ENCODE assay signal across 10 mouse cellular contexts in genomic region chr17:31326220-31326852, GRCm38 (mm10). TPM values are rescaled to one million over a fixed set of nuclear protein-coding genes. Genes with fewer than 3 reads are reported as not detected.
DNase-seq lines count a peak whose midpoint lies in the region; ATAC-seq lines count a peak whose summit lies in the region.
"Had no signal": no experiment of that assay in that cellular context is flagged by ENCODE, and none has a peak within 500 bp of the region (broad histone marks: within the 10 kb centered on the region; RNA-seq: fewer than 3 reads in every experiment).

No protein-coding gene starts in this region.

- H3K9me3 ChIP-seq in midbrain, embryonic 13.5 days = no peaks in the 10 kb centered on the region
- no peaks in the 10 kb centered on the region for H3K9me3 ChIP-seq in midbrain, embryonic 16.5 days (replicated peaks; ENCODE audit: control insufficient read depth, low read length, poor library complexity, severe bottlenecking)
- H3K9me3 ChIP-seq in stomach, embryonic 16.5 days (replicated peaks; ENCODE audit: control insufficient read depth, low read length) = no peaks in the 10 kb centered on the region
- H3K9me3 ChIP-seq: limb, embryonic 12.5 days had no signal

- H3K4me2 ChIP-seq in midbrain, embryonic 13.5 days (replicated peaks) = no peak overlapping the region
- H3K4me2 ChIP-seq in midbrain, embryonic 16.5 days (ENCODE audit: low read length) = no peak overlapping the region
- no peak overlapping the region for H3K4me2 ChIP-seq in stomach, embryonic 16.5 days (ENCODE audit: low read depth, low read length)
- H3K4me2 ChIP-seq: limb, embryonic 12.5 days had no signal

- H3K4me1 ChIP-seq in midbrain, embryonic 13.5 days (replicated peaks) = peaks cover 15% of the 10 kb centered on the region
- H3K4me1 ChIP-seq in midbrain, embryonic 16.5 days (ENCODE audit: control insufficient read depth, insufficient read depth, low read length) = no peaks in the 10 kb centered on the region; the same call in 1 of the 2 replicates
- H3K4me1 ChIP-seq in stomach, embryonic 16.5 days (ENCODE audit: control insufficient read depth, insufficient read depth, low read length) = peaks cover 24% of the 10 kb centered on the region
- H3K4me1 ChIP-seq: limb, embryonic 12.5 days had no signal

- no peak for ATAC-seq in midbrain, embryonic 13.5 days
- no peak for ATAC-seq in midbrain, embryonic 16.5 days
- no peak for ATAC-seq in stomach, embryonic 16.5 days (ENCODE audit: insufficient read depth, low FRiP score)

- DNase-seq in Muller cell, postnatal 12 days (ENCODE audit: inconsistent ontology term) = peak; percentile 86
- DNase-seq in induced T-regulatory cell, adult 2 months (ENCODE audit: low read depth) = peak; percentile 64
- DNase-seq in ovary, postnatal 36 days (ENCODE audit: low spot score) = no peak
- DNase-seq in spleen, postnatal 4 days (ENCODE audit: low spot score in 2 of 2) = no peak
- DNase-seq in embryo, embryonic 10 days (ENCODE audit: low spot score) = no peak
- DNase-seq: right cerebral cortex, adult 18-20 months had no signal

- H3K36me3 ChIP-seq in midbrain, embryonic 13.5 days = peaks cover 15% of the 10 kb centered on the region
- no peaks in the 10 kb centered on the region for H3K36me3 ChIP-seq in midbrain, embryonic 16.5 days (ENCODE audit: control insufficient read depth, insufficient read depth, low read length)
- no peaks in the 10 kb centered on the region for H3K36me3 ChIP-seq in stomach, embryonic 16.5 days (ENCODE audit: control insufficient read depth, insufficient read depth, low read length)
- H3K36me3 ChIP-seq: limb, embryonic 12.5 days had no signal

- no peak overlapping the region for H3K4me3 ChIP-seq in midbrain, embryonic 13.5 days (replicated peaks)
- H3K4me3 ChIP-seq in midbrain, embryonic 16.5 days (ENCODE audit: low read depth, low read length) = no peak overlapping the region
- no peak overlapping the region for H3K4me3 ChIP-seq in stomach, embryonic 16.5 days (replicated peaks; ENCODE audit: low read length)
- H3K4me3 ChIP-seq: limb, embryonic 12.5 days had no signal

- WGBS in midbrain, embryonic 13.5 days = 43% methylated on average over 9 of the region's 9 CpGs
- 30% methylated on average over 9 of the region's 9 CpGs for WGBS in midbrain, embryonic 16.5 days
- 51% methylated on average over 9 of the region's 9 CpGs for WGBS in stomach, embryonic 16.5 days

- H3K27me3 ChIP-seq in midbrain, embryonic 13.5 days = peaks cover 5% of the 10 kb centered on the region; the same call in 1 of the 2 replicates
- H3K27me3 ChIP-seq in midbrain, embryonic 16.5 days (ENCODE audit: control insufficient read depth, insufficient read depth, low read depth, low read length) = no peaks in the 10 kb centered on the region
- H3K27me3 ChIP-seq in stomach, embryonic 16.5 days (ENCODE audit: control insufficient read depth, insufficient read depth, low read length) = no peaks in the 10 kb centered on the region
- H3K27me3 ChIP-seq: limb, embryonic 12.5 days had no signal

- H3K27ac ChIP-seq in midbrain, embryonic 13.5 days = peak overlapping the region; percentile 49; the same call in 1 of the 2 replicates
- H3K27ac ChIP-seq in midbrain, embryonic 16.5 days (ENCODE audit: low read length) = no peak overlapping the region
- H3K27ac ChIP-seq in stomach, embryonic 16.5 days (ENCODE audit: low read length) = no peak overlapping the region; the same call in 1 of the 2 replicates
- H3K27ac ChIP-seq: limb, embryonic 12.5 days had no signal

- no peak overlapping the region for H3K9ac ChIP-seq in midbrain, embryonic 13.5 days (replicated peaks)
- H3K9ac ChIP-seq in midbrain, embryonic 16.5 days (ENCODE audit: low read depth, low read length) = no peak overlapping the region
- peak overlapping the region; percentile 32; the same call in 1 of the 2 replicates for H3K9ac ChIP-seq in stomach, embryonic 16.5 days (ENCODE audit: low read length)
- H3K9ac ChIP-seq: limb, embryonic 12.5 days had no signal

RNA-seq across cellular contexts. Expression of gene Slc37a1, which starts 39.7 kb away (rescaled TPM):
- polyA plus RNA-seq in midbrain, embryonic 13.5 days (2015; fragmentation: Nextera tagmentation; extraction: Ambion mirVana) = 11.4 and 17.4 TPM in 2 replicates
- 12.9 and 20.1 TPM in 2 replicates for polyA plus RNA-seq in midbrain, embryonic 16.5 days (2015; fragmentation: Nextera tagmentation; extraction: Ambion mirVana)
- polyA plus RNA-seq in stomach, embryonic 16.5 days (2015; fragmentation: Nextera tagmentation; extraction: Ambion mirVana) = 16.1 and 22.5 TPM in 2 replicates

RNA-seq across cellular contexts. Expression of gene Rsph1, which starts 49.2 kb away (rescaled TPM):
- 2.4 and 2.7 TPM in 2 replicates for polyA plus RNA-seq in midbrain, embryonic 13.5 days (2015; fragmentation: Nextera tagmentation; extraction: Ambion mirVana)
- polyA plus RNA-seq in midbrain, embryonic 16.5 days (2015; fragmentation: Nextera tagmentation; extraction: Ambion mirVana) = 6.4 and 8.6 TPM in 2 replicates
- 1.5 and 2.5 TPM in 2 replicates for polyA plus RNA-seq in stomach, embryonic 16.5 days (2015; fragmentation: Nextera tagmentation; extraction: Ambion mirVana)

RNA-seq across cellular contexts. Expression of gene Pde9a, which starts 59.7 kb away (rescaled TPM):
- polyA plus RNA-seq in midbrain, embryonic 13.5 days (2015; fragmentation: Nextera tagmentation; extraction: Ambion mirVana) = 42.0 and 46.2 TPM in 2 replicates
- polyA plus RNA-seq in midbrain, embryonic 16.5 days (2015; fragmentation: Nextera tagmentation; extraction: Ambion mirVana) = 33.1 and 41.0 TPM in 2 replicates
- 28.0 and 31.1 TPM in 2 replicates for polyA plus RNA-seq in stomach, embryonic 16.5 days (2015; fragmentation: Nextera tagmentation; extraction: Ambion mirVana)

Comparison
In these comparisons a context has a peak if more than half of its experiments do, and no peak if none do; other contexts are left out.
1. DNase-seq: peak in Muller cell, postnatal 12 days (single experiment) and induced T-regulatory cell, adult 2 months (single experiment); none in ovary, postnatal 36 days (single experiment), spleen, postnatal 4 days (0 of 2) and embryo, embryonic 10 days (single experiment).